Mouse (Mus musculus): Measurements from ENCODE around the gene Uck1. TPM values are rescaled to one million over a fixed set of nuclear protein-coding genes. Genes with fewer than 3 reads are reported as not detected.

Uck1 gene
- polyA plus RNA-seq (2015; fragmentation: Illumina TruSeq; extraction: RNeasy Lipid Tissue Mini Kit (QIAGEN cat#74804); ENCODE audit: low read depth, low replicate concordance), result 60.4 TPM

DNA sequence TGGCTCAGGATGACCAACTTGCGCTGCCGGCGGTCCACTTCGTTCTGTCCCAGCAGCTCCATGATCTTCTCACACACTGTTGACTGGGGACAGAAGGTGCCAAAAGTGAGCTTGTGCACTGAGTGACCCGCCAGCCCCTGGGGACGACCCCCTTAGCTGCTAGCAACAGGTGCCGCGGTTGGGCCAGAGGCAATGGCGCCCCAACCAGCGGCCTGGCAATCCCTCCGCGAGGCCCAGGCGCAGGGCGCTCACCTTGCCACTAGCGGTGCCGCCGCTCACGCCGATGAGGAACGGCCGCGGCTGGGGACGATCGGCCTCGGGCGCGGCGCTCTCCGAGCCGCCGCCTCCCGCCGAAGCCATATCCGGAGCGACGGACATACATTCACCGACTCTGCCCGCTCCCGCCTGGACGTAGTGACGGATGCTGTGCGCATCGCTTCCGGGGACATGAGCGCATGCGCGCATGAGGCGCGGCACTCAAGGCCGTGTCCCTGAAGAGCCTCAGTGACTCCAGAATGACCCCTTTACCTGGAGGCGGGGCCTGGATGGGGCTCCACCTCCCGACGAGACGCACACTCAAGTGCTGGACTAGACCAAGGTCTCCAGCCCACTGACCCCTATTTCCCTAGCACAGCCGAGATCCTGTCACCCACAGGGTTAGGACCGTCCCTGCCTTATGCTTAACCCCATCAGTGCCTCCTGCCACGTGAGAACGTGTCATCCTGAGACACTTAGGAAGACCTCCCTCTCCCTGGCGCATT, at the start of gene Uck1:
Uck1 (minus strand) TSS at position 503 of the 761 bp plus-strand sequence.

DNA sequence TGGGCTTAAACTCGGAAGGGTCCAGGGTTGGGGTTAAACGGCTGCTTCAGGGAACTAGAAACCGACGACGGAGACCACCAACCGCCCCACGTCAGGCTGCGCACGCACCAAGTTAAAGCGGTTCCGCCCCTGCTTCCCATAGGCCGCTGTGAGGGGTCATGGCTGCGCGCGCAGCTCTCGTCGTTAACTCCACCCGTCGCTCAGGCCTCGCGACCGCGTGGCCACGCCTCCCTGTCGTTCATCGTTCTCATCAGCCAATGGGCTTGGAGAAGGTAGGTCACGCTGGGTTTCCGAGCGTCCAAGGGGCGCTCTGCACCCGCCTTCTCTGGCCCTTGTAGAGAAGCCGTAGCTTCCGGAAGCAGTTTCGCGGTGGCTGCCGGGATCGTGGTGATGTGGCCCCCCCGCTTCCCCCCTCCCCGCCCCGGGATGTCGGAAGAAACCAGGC, 28.0 kb upstream of the Uck1 start, which contains the start of gene Swi5:
Swi5 (minus strand) TSS at position 153 of the 445 bp plus-strand sequence.

DNA sequence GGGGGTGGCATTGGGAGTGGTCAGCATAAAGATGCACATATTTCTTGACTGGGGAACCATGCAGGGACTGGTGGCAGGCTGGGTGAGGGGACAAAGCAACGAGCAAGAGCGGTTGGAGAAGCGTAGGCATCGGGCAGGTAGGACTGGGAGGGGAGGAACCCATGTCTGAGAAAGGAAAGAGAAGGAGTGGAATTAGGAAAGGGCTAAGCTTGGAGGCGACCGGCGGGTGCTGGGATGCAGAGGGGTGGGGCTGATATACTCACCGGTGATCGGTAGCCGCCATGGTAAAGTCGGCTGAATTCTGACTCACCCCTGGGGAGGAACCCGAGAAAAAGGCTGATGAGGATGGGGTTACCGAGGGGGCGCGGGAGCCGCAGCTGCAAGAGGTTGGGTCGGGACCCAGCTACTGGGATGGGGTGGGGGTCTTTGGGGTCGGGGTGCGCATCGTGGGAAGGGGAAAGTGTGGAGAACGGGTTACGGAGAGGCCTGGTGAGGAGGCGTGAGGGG, 27.4 kb upstream of the Uck1 start, which contains the start of gene Golga2:
Golga2 (plus strand) TSS at position 51 of the 507 bp plus-strand sequence.

DNA sequence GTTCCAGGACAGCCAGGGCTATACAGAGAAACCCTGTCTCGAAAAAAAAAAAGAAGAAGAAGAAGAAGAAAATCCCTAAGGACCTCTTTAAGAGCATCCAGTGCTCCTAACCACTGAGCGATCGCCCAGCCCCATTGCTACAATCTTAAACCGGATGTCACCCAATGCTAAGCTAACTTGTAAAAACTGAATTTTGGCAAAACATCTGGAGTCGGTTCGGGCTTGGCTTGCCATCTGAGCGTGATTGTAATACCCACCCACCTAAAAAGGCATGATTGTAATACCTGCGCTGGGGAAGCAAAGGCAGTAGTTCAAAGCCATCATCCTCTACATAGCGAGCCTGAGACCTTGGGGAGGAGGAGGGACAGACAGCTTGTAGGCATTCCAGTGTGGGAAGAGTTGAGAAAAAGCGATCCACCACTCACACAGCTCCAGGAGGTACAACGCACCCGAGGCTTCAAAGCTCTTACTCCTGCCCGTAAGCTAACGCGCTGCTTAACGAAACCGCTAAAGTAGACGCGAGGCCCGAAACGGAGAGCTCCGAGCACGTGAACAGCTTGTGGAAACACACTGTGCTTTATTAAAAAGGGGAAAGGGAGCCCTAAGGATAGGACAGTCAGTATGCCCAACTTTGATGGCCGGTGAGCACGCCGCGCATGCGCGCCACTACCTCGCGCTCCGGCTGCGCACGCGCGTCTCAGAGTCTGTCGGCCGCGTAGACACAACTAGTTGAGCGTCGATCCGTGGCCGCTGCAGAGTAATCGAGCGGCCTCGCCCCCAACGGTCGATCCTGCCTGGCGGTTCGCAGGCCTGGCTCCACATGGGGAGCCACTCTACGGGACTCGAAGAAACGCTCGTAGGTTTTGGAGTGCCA, 23.8 kb downstream of the Uck1 start, which contains the start of gene Pomt1:
Pomt1 (plus strand) TSS at position 705 of the 874 bp plus-strand sequence.

Other genes with a start within 250 kb of the Uck1 start
- gene Fam78a, start 175.3 kb downstream of the Uck1 start, polyA plus RNA-seq (2015; fragmentation: Illumina TruSeq; extraction: RNeasy Lipid Tissue Mini Kit (QIAGEN cat#74804); ENCODE audit: low read depth, low replicate concordance), result 4.5 TPM
- 26.8 TPM for gene Plpp7, start 164.6 kb downstream of the Uck1 start, polyA plus RNA-seq (2015; fragmentation: Illumina TruSeq; extraction: RNeasy Lipid Tissue Mini Kit (QIAGEN cat#74804); ENCODE audit: low read depth, low replicate concordance)
- gene Prrc2b, start 109.1 kb downstream of the Uck1 start, polyA plus RNA-seq (2015; fragmentation: Illumina TruSeq; extraction: RNeasy Lipid Tissue Mini Kit (QIAGEN cat#74804); ENCODE audit: low read depth, low replicate concordance), result 104 TPM
- gene Pomt1, start 23.6 kb downstream of the Uck1 start, polyA plus RNA-seq (2015; fragmentation: Illumina TruSeq; extraction: RNeasy Lipid Tissue Mini Kit (QIAGEN cat#74804); ENCODE audit: low read depth, low replicate concordance), result 12.8 TPM
- gene Golga2, start 27.2 kb upstream of the Uck1 start, polyA plus RNA-seq (2015; fragmentation: Illumina TruSeq; extraction: RNeasy Lipid Tissue Mini Kit (QIAGEN cat#74804); ENCODE audit: low read depth, low replicate concordance), result 61.7 TPM
- gene Swi5, start 27.9 kb upstream of the Uck1 start, polyA plus RNA-seq (2015; fragmentation: Illumina TruSeq; extraction: RNeasy Lipid Tissue Mini Kit (QIAGEN cat#74804); ENCODE audit: low read depth, low replicate concordance), result 488 TPM
- 59.5 TPM for gene Ciz1, start 92.2 kb upstream of the Uck1 start, polyA plus RNA-seq (2015; fragmentation: Illumina TruSeq; extraction: RNeasy Lipid Tissue Mini Kit (QIAGEN cat#74804); ENCODE audit: low read depth, low replicate concordance)
- 752 TPM for gene Dnm1, start 93.2 kb upstream of the Uck1 start, polyA plus RNA-seq (2015; fragmentation: Illumina TruSeq; extraction: RNeasy Lipid Tissue Mini Kit (QIAGEN cat#74804); ENCODE audit: low read depth, low replicate concordance)
- gene 1110008P14Rik, start 121.8 kb upstream of the Uck1 start, polyA plus RNA-seq (2015; fragmentation: Illumina TruSeq; extraction: RNeasy Lipid Tissue Mini Kit (QIAGEN cat#74804); ENCODE audit: low read depth, low replicate concordance), result 442 TPM
- gene Lcn2, start 128.1 kb upstream of the Uck1 start, polyA plus RNA-seq (2015; fragmentation: Illumina TruSeq; extraction: RNeasy Lipid Tissue Mini Kit (QIAGEN cat#74804); ENCODE audit: low read depth, low replicate concordance), result 1.5 TPM
- gene Ptges2, start 135.7 kb upstream of the Uck1 start, polyA plus RNA-seq (2015; fragmentation: Illumina TruSeq; extraction: RNeasy Lipid Tissue Mini Kit (QIAGEN cat#74804); ENCODE audit: low read depth, low replicate concordance), result 60.8 TPM
- 2.4 TPM for gene Naif1, start 190.3 kb upstream of the Uck1 start, polyA plus RNA-seq (2015; fragmentation: Illumina TruSeq; extraction: RNeasy Lipid Tissue Mini Kit (QIAGEN cat#74804); ENCODE audit: low read depth, low replicate concordance)
- 57.6 TPM for gene Slc25a25, start 191.3 kb upstream of the Uck1 start, polyA plus RNA-seq (2015; fragmentation: Illumina TruSeq; extraction: RNeasy Lipid Tissue Mini Kit (QIAGEN cat#74804); ENCODE audit: low read depth, low replicate concordance)

Data from brain, adult 10 weeks (tissue).